Mouse (Mus musculus) kidney, adult 8-10 months (tissue): ENCODE data around the gene Gm4631.
"Not testable (repeated sequence)": the region's sequence is repeated elsewhere in the genome, so short reads cannot be mapped to it uniquely, and the experiment has no call there.

Experiments used
- DNase-seq, 2 experiments: peaks; one replicate each; pipeline ENCODE4 v3.0.0; 2022

Gm4631 gene

DNA sequence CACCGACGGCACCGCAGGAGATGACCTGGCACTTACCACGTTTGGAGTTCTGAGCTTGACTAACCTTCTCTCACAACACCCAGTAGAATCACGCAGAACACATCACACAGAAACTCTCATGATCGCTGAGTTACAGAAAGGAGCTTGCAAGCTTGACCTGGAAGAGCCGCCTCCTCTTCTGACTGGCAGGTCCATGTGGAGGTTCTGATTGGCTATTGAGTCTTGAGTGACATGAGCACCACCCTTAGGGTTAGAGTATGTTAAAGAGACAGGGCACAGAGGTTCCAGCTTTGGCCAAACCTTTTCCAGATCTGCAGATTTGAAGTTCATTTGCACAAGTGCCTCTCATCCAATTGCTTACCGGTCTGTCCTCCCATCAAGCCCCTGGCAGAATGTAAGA is at the start of gene Gm4631:
TSS of gene Gm4631 (minus strand) at position 101 of the 400 bp plus-strand sequence.
- not testable (repeated sequence) for DNase-seq

DNA sequence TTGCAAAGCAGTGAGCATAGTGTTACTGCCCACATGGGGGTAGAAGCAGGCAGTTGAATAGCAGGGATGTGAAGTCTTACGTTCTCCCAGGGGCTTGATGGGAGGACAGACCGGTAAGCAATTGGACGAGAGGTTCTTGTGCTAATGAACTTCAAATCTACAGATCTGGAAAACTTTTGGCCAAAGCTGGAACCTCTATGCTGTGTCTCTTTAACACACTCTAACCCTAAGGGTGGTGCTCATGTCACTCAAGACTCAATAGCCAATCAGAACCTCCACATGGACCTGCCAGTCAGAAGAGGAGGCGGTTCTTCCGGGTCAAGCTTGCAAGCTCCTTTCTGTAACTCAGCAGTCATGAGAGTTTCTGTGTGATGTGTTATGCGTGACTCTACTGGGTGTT is 34.1 kb upstream of the Gm4631 start, which contains the start of gene Zfp968:
TSS of gene Zfp968 (plus strand) at position 301 of the 400 bp plus-strand sequence.
- DNase-seq = not testable (repeated sequence)

DNA sequence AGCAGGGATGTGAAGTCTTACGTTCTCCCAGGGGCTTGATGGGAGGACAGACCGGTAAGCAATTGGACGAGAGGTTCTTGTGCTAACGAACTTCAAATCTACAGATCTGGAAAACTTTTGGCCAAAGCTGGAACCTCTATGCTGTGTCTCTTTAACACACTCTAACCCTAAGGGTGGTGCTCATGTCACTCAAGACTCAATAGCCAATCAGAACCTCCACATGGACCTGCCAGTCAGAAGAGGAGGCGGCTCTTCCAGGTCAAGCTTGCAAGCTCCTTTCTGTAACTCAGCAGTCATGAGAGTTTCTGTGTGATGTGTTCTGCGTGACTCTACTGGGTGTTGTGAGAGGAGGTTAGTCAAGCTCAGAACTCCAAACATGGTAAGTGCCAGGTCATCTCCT is 63.2 kb downstream of the Gm4631 start, which contains the start of gene Gm14440:
TSS of gene Gm14440 (plus strand) at position 301 of the 400 bp plus-strand sequence.
- not testable (repeated sequence) for DNase-seq
